Mouse (Mus musculus): ENCODE measurements around the gene Cyb561d2. TPM values are rescaled to one million over a fixed set of nuclear protein-coding genes. Genes with fewer than 3 reads are reported as not detected.

The Cyb561d2 gene
- polyA plus RNA-seq (2016; fragmentation: Nextera tagmentation; extraction: Ambion mirVana) = 20.4 and 21.0 TPM in 2 replicates

- Histone ChIP-seq H3K9me3 (no peaks in the 10 kb centered on the region), H3K36me3 (replicated peaks) (peaks cover 60% of the 10 kb centered on the region), H3K27ac (peak within 1 kb of the TSS; percentile 87), H3K4me3 (peak within 1 kb of the TSS; percentile 70), H3K4me1 (peaks cover 53% of the 10 kb centered on the region), H3K27me3 (ENCODE audit: poor library complexity, severe bottlenecking) (no peaks in the 10 kb centered on the region)
- under 1% methylated on average over 46 of the region's 46 CpGs for WGBS
- DNase-seq (ENCODE audit: extremely low spot score, low spot score) = peak; percentile 96
Observed at GRCm38 (mm10) chr9:107541474-107542351, at the start of gene Cyb561d2, which contains the start of gene Nprl2. Cyb561d2 (minus strand) TSS chr9:107542193. Nprl2 (plus strand) TSS chr9:107542226.

GRCm38 (mm10) chr9:107590773-107591060, 48.7 kb upstream of the Cyb561d2 start:
- Histone ChIP-seq H3K36me3 (replicated peaks) (peaks cover 59% of the 10 kb centered on the region), H3K9me3 (no peaks in the 10 kb centered on the region), H3K27me3 (ENCODE audit: poor library complexity, severe bottlenecking) (no peaks in the 10 kb centered on the region), H3K4me3 (no peak overlapping the region), H3K27ac (no peak overlapping the region), H3K4me1 (peaks cover 46% of the 10 kb centered on the region)
- 97% methylated on average over 6 of the region's 6 CpGs for WGBS
- no peak for DNase-seq (ENCODE audit: extremely low spot score, low spot score)

DNA sequence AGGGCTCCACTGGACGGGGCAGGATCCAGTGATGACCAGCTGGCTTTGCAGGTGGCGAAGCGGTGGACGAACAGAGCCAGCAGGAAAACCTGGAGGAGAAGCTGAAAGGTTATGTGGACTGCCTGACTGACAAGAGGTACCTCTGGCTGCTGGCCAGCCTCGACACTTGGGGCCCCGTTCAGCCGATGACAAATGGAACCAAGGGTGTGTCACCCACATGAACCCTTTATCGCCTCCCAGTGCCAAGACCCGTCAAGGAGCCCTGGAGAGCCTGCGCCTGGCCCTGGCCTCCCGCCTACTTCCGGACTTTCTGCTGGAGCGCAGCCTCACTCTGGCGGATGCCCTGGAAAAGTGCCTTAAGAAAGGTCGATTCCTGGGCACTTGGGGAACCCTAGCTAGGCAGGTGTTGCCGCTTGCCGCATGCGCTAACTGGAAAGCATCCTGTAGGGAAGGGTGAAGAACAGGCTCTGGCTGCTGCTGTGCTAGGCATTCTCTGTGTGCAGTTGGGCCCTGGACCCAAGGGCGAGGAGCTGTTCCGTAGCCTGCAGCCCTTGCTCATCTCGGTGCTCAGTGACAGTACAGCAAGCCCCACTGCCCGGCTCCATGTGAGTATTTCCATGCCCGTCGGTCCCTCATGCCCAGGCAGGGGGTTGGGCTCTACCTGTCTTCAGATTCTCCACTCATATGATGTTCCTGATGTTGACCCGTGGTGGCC, 48.2 kb upstream of the Cyb561d2 start:
- no peak for DNase-seq (ENCODE audit: extremely low spot score, low spot score)
- Histone ChIP-seq H3K9me3 (no peaks in the 10 kb centered on the region), H3K27ac (no peak overlapping the region), H3K36me3 (replicated peaks) (peaks cover 59% of the 10 kb centered on the region), H3K4me1 (peaks cover 46% of the 10 kb centered on the region), H3K27me3 (ENCODE audit: poor library complexity, severe bottlenecking) (no peaks in the 10 kb centered on the region), H3K4me3 (0 out of 2 replicates have a peak overlapping the region, but pooled peaks have one; percentile 1)
- WGBS = 94% methylated on average over 25 of the region's 25 CpGs

GRCm38 (mm10) chr9:107587833-107588639, 46.0 kb upstream of the Cyb561d2 start:
- peak overlapping the region; percentile 82 for H3K4me3 ChIP-seq
- 7% methylated on average over 33 of the region's 33 CpGs for WGBS
- no peaks in the 10 kb centered on the region for H3K9me3 ChIP-seq
- peaks cover 33% of the 10 kb centered on the region for H3K4me1 ChIP-seq
- H3K27ac ChIP-seq = peak overlapping the region; percentile 90
- no peaks in the 10 kb centered on the region for H3K27me3 ChIP-seq (ENCODE audit: poor library complexity, severe bottlenecking)
- DNase-seq (ENCODE audit: extremely low spot score, low spot score) = no peak
- peaks cover 48% of the 10 kb centered on the region for H3K36me3 ChIP-seq (replicated peaks)

GRCm38 (mm10) chr9:107586974-107587832, 45.2 kb upstream of the Cyb561d2 start, which contains the start of gene Ifrd2:
Ifrd2 (plus strand) TSS chr9:107587642.
- peak within 1 kb of the TSS; percentile 82 for H3K4me3 ChIP-seq
- H3K27me3 ChIP-seq (ENCODE audit: poor library complexity, severe bottlenecking) = no peaks in the 10 kb centered on the region
- H3K4me1 ChIP-seq = peaks cover 36% of the 10 kb centered on the region
- peaks cover 45% of the 10 kb centered on the region for H3K36me3 ChIP-seq (replicated peaks)
- H3K27ac ChIP-seq = peak within 1 kb of the TSS; percentile 90
- DNase-seq (ENCODE audit: extremely low spot score, low spot score) = peak; percentile 95
- WGBS = 14% methylated on average over 46 of the region's 46 CpGs
- H3K9me3 ChIP-seq = no peaks in the 10 kb centered on the region

DNA sequence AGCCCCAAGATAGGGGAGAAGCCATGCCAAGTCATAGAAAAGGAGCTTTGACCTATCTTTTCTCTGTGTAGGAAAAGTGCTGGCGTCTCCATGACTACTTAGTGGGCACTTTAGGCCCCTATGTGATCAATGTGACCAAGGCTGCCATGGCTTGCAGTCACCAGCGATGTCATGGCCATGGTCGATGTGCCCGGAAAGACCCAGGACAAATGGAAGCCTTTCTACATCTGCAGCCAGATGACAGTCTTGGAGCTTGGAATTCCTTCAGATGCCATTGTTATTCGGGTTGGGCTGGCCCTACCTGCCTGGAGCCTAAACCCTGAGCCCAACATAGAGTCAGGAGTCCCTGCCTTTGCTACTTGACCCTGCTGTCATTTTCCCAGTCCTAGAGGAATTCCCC, 44.5 kb upstream of the Cyb561d2 start:
- Histone ChIP-seq H3K4me3 (peak overlapping the region; percentile 82; the same call in 1 of the 2 replicates), H3K9me3 (no peaks in the 10 kb centered on the region), H3K4me1 (peaks cover 43% of the 10 kb centered on the region), H3K27ac (peak overlapping the region; percentile 36), H3K36me3 (replicated peaks) (peaks cover 38% of the 10 kb centered on the region), H3K27me3 (ENCODE audit: poor library complexity, severe bottlenecking) (no peaks in the 10 kb centered on the region)
- WGBS = 92% methylated on average over 5 of the region's 5 CpGs
- no peak for DNase-seq (ENCODE audit: extremely low spot score, low spot score)

DNA sequence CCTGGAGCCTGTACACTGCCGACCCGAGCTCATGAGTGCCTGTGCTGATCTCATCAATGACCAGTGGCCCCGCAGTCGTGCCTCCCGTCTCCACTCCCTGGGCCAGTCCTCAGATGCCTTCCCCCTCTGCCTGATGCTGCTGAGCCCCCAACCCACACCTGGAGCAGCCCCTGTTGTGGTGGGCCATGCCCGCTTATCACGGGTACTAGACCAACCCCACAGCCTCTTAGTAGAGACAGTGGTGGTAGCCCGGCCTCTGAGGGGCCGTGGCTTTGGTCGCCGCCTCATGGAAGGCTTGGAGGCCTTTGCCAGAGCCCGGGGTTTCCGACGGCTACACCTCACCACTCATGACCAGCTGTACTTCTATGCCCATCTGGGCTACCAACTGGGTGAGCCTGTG, 41.2 kb upstream of the Cyb561d2 start:
- WGBS = 94% methylated on average over 14 of the region's 14 CpGs
- H3K9me3 ChIP-seq = no peaks in the 10 kb centered on the region
- peak overlapping the region; percentile 0; the same call in 1 of the 2 replicates for H3K4me3 ChIP-seq
- H3K27me3 ChIP-seq (ENCODE audit: poor library complexity, severe bottlenecking) = no peaks in the 10 kb centered on the region
- DNase-seq (ENCODE audit: extremely low spot score, low spot score) = no peak
- H3K36me3 ChIP-seq (replicated peaks) = peaks cover 19% of the 10 kb centered on the region
- H3K27ac ChIP-seq = no peak overlapping the region
- peaks cover 55% of the 10 kb centered on the region for H3K4me1 ChIP-seq

GRCm38 (mm10) chr9:107582509-107583062, 40.6 kb upstream of the Cyb561d2 start:
- 90% methylated on average over 7 of the region's 7 CpGs for WGBS
- peaks cover 56% of the 10 kb centered on the region for H3K4me1 ChIP-seq
- peaks cover 19% of the 10 kb centered on the region for H3K36me3 ChIP-seq (replicated peaks)
- H3K27ac ChIP-seq = 0 out of 2 replicates have a peak overlapping the region, but pooled peaks have one; percentile 92
- no peaks in the 10 kb centered on the region for H3K9me3 ChIP-seq
- H3K27me3 ChIP-seq (ENCODE audit: poor library complexity, severe bottlenecking) = no peaks in the 10 kb centered on the region
- no peak for DNase-seq (ENCODE audit: extremely low spot score, low spot score)
- H3K4me3 ChIP-seq = peak overlapping the region; percentile 0; the same call in 1 of the 2 replicates

DNA sequence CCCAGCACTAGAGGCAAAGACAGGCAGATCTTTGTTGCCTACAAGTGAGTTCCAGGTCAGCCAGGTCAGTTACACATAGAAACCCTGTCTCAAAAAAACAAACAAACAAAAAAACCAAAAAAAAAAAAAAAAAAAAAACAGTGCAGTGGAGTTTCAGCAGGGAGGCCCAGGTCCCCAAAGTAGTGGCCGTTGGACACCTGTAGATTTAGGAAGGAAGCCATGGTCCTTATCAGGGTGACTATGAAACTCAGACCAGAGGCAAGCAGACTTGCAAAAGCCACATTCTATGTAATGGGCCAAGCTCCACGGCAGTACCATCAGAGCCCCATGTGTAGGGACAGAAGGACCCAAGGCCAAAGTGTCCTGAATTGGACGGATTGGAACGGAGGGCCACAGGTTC, 39.6 kb upstream of the Cyb561d2 start:
- peaks cover 59% of the 10 kb centered on the region for H3K4me1 ChIP-seq
- no peaks in the 10 kb centered on the region for H3K27me3 ChIP-seq (ENCODE audit: poor library complexity, severe bottlenecking)
- peak overlapping the region; percentile 92 for H3K27ac ChIP-seq
- no peak for DNase-seq (ENCODE audit: extremely low spot score, low spot score)
- peak overlapping the region; percentile 69 for H3K4me3 ChIP-seq
- 80% methylated on average over 4 of the region's 4 CpGs for WGBS
- no peaks in the 10 kb centered on the region for H3K9me3 ChIP-seq
- H3K36me3 ChIP-seq (replicated peaks) = peaks cover 19% of the 10 kb centered on the region

DNA sequence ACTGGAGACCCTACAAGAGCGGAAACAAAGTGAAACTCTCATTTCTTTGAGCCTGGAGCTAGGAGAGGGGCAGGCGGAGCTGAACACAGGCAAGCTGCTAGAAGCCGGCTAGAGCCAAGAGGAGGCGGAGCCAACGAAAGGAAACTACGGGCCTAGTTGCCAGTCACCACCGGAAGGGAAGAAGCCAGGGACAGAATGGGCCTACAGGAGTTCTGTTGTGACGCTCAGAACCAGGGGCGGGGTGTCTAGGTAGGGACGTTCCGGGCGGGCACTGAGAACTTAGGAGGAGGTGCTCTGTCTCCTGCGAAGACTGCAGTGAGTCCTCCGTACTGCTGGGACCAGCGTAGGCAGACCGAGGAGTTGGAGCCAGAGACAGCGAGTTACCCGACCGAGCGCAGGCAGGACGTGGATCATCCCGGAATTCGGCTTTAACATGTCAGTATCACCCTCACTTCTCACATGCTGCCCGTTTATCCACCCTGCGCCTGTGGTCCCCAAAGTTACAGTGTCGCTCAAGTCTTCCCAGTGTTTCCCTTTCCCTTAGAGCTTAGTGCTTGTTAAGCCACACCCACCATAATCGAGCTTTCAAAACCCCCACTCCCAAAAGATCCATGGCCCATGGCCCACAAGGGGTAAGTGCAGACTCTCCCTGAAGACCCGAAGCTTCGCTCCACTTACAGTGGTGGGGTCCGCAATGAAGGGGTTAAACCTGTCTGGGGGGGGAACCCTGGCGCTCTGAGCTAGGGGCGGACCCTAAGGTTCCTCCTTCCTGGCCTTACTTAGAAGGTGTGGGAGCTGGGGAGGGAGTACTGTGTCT, 38.7 kb upstream of the Cyb561d2 start, which contains the start of gene Hyal3:
Gene Hyal3 (plus strand): TSS at position 318 of the 817 bp plus-strand sequence.
- Histone ChIP-seq H3K36me3 (replicated peaks) (peaks cover 19% of the 10 kb centered on the region), H3K9me3 (no peaks in the 10 kb centered on the region), H3K27me3 (ENCODE audit: poor library complexity, severe bottlenecking) (no peaks in the 10 kb centered on the region), H3K4me1 (peaks cover 66% of the 10 kb centered on the region), H3K27ac (peak within 1 kb of the TSS; percentile 92), H3K4me3 (peak within 1 kb of the TSS; percentile 69)
- WGBS = under 1% methylated on average over 32 of the region's 32 CpGs
- peak; percentile 82 for DNase-seq (ENCODE audit: extremely low spot score, low spot score)
